Mouse (Mus musculus): ENCODE measurements at regions not wholly inside any gene's neighbourhood (a gene's known extent, or its start where the extent isn't known, plus 50 kb on each side); places are given as distances from the start of the nearest gene placed in this dataset.
A peak's percentile ranks its signal among the peaks of the same experiment; 100 is the strongest.

DNA sequence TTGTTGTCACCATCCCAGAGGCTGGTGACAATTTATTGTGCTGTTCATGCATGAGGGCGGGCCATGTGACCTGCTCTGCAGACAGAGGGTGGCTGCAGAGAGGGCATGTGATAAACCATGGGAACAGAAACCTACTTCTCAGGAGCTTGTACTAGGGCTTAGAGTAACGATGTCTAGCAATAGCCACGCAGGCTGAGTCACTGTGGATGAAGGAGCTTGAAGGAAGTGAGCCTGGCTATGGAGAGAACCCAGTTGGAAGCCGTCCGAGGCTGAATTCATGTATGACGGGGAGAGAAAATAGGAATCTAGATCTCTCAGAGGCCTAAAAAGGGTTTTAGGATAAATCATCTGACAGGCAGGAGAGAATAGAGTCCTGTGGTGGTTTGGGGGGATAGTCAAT, 988.0 kb downstream of the 4930447A16Rik start:
- Histone ChIP-seq H3K4me3 (ENCODE audit: low read depth, low read length) (no peak overlapping the region), H3K4me1 (ENCODE audit: insufficient read depth, low read depth, low read length) (no peaks in the 10 kb centered on the region), H3K4me2 (replicated peaks; ENCODE audit: low read depth, low read length) (no peak overlapping the region), H3K9ac (replicated peaks; ENCODE audit: low read depth) (no peak overlapping the region), H3K36me3 (ENCODE audit: insufficient read depth, low read length) (no peaks in the 10 kb centered on the region), H3K27me3 (replicated peaks; ENCODE audit: insufficient read depth, low read length) (no peaks in the 10 kb centered on the region), H3K27ac (ENCODE audit: low read length) (no peak overlapping the region), H3K9me3 (ENCODE audit: low read length) (no peaks in the 10 kb centered on the region)
- ATAC-seq, result no peak
- 92% methylated on average over 6 of the region's 6 CpGs for WGBS
- no peak for DNase-seq (ENCODE audit: low spot score)
- TF ChIP-seq EP300 (IDR thresholded peaks at IDR 0.05), result no peak
- no peak for TF ChIP-seq CTCF (IDR thresholded peaks at IDR 0.05)

GRCm38 (mm10) chr15:38414318-38415090, 989.1 kb downstream of the 4930447A16Rik start:
- Histone ChIP-seq H3K27ac (ENCODE audit: low read length) (no peak overlapping the region; the same call in 1 of the 2 replicates), H3K9ac (replicated peaks; ENCODE audit: low read depth) (no peak overlapping the region), H3K9me3 (ENCODE audit: low read length) (no peaks in the 10 kb centered on the region), H3K4me2 (replicated peaks; ENCODE audit: low read depth, low read length) (no peak overlapping the region), H3K36me3 (ENCODE audit: insufficient read depth, low read length) (no peaks in the 10 kb centered on the region), H3K27me3 (replicated peaks; ENCODE audit: insufficient read depth, low read length) (no peaks in the 10 kb centered on the region), H3K4me1 (ENCODE audit: insufficient read depth, low read depth, low read length) (no peaks in the 10 kb centered on the region), H3K4me3 (ENCODE audit: low read depth, low read length) (no peak overlapping the region)
- 59% methylated on average over 8 of the region's 8 CpGs for WGBS
- DNase-seq (ENCODE audit: low spot score) (peak; percentile 58), ATAC-seq (peak; percentile 57; the same call in 1 of the 2 replicates)
- no peak for TF ChIP-seq EP300 (IDR thresholded peaks at IDR 0.05)
- TF ChIP-seq CTCF (IDR thresholded peaks at IDR 0.05), result no peak

DNA sequence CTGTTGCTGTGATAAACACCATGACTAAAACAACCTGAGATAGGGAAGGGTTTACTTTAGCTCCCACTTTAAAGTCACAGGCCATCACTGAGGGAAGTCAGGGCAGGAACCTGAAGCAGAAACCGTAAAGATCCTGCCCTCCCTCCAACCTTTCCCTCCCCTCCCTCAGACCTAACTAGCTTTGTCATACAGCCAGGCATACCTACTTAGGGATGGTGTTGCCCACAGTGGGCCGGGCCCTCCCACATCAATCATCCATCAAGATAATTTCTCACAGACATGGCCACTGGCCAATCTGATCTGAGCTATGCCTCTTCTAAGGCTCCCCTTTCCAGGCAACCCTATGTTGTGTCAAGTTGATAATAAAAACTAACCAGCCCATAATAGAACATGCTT, 989.7 kb downstream of the 4930447A16Rik start:
- Histone ChIP-seq H3K27me3 (replicated peaks; ENCODE audit: insufficient read depth, low read length) (no peaks in the 10 kb centered on the region), H3K36me3 (ENCODE audit: insufficient read depth, low read length) (no peaks in the 10 kb centered on the region), H3K9me3 (ENCODE audit: low read length) (no peaks in the 10 kb centered on the region), H3K4me3 (ENCODE audit: low read depth, low read length) (no peak overlapping the region), H3K4me1 (ENCODE audit: insufficient read depth, low read depth, low read length) (peaks cover under 1% of the 10 kb centered on the region; the same call in 1 of the 2 replicates), H3K9ac (replicated peaks; ENCODE audit: low read depth) (no peak overlapping the region), H3K4me2 (replicated peaks; ENCODE audit: low read depth, low read length) (no peak overlapping the region), H3K27ac (ENCODE audit: low read length) (no peak overlapping the region)
- ATAC-seq, result no peak
- 32% methylated on average over 2 of the region's 2 CpGs for WGBS
- TF ChIP-seq CTCF (IDR thresholded peaks at IDR 0.05), result no peak
- TF ChIP-seq EP300 (IDR thresholded peaks at IDR 0.05), result no peak
- no peak for DNase-seq (ENCODE audit: low spot score)

DNA sequence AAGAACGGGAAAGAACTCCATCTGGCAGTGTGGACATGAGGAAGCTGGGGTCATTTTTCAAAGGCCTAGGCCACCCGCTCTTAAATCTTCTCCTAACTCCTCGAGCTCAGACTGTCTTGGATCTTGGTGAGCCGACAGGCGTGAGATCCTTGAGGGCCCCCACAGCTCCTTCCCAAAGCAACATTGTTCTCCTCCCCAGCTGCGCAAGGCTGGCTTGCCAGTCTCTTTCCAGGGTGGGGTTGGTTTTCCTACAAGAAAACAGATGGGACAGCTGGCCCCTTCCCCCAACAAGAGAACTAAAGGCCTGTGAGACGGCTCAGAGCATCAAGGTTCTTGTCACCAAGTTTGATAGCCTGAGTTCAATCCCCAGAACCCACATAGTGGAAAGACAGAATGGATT, 994.3 kb downstream of the 4930447A16Rik start:
- 61% methylated on average over 7 of the region's 7 CpGs for WGBS
- Histone ChIP-seq H3K4me1 (ENCODE audit: insufficient read depth, low read depth, low read length) (peaks cover 12% of the 10 kb centered on the region), H3K9me3 (ENCODE audit: low read length) (no peaks in the 10 kb centered on the region), H3K4me2 (replicated peaks; ENCODE audit: low read depth, low read length) (no peak overlapping the region), H3K4me3 (ENCODE audit: low read depth, low read length) (no peak overlapping the region), H3K27ac (ENCODE audit: low read length) (no peak overlapping the region), H3K27me3 (replicated peaks; ENCODE audit: insufficient read depth, low read length) (no peaks in the 10 kb centered on the region), H3K36me3 (ENCODE audit: insufficient read depth, low read length) (no peaks in the 10 kb centered on the region), H3K9ac (replicated peaks; ENCODE audit: low read depth) (no peak overlapping the region)
- ATAC-seq (no peak), DNase-seq (ENCODE audit: low spot score) (no peak)
- TF ChIP-seq CTCF (IDR thresholded peaks at IDR 0.05) (no peak), EP300 (IDR thresholded peaks at IDR 0.05) (no peak)

DNA sequence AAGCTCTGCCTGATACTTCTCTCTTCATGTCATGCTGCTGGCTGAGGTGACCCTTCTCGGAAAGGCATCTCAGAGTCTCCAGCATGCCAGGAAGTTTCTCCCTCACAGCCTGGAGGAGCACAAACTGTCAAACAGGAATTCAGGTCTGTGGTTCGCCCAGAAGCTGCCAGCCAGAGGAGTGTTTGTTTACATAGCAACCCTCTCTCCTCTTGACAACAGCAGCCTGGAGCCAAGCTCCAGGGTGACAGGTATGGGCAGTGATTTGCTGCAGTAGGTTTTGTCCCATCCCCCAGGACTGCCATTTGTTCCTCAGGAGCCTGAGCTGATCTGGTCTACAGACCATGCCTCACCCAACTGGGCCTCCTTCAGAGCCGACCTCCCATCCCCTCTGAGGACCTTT, 995.4 kb downstream of the 4930447A16Rik start:
- Histone ChIP-seq H3K9ac (replicated peaks; ENCODE audit: low read depth) (no peak overlapping the region), H3K27ac (ENCODE audit: low read length) (0 out of 2 replicates have a peak overlapping the region, but pooled peaks have one; percentile 54), H3K27me3 (replicated peaks; ENCODE audit: insufficient read depth, low read length) (no peaks in the 10 kb centered on the region), H3K4me3 (ENCODE audit: low read depth, low read length) (no peak overlapping the region), H3K4me1 (ENCODE audit: insufficient read depth, low read depth, low read length) (peaks cover 12% of the 10 kb centered on the region), H3K9me3 (ENCODE audit: low read length) (no peaks in the 10 kb centered on the region), H3K4me2 (replicated peaks; ENCODE audit: low read depth, low read length) (no peak overlapping the region), H3K36me3 (ENCODE audit: insufficient read depth, low read length) (no peaks in the 10 kb centered on the region)
- TF ChIP-seq CTCF (IDR thresholded peaks at IDR 0.05), result no peak
- peak; percentile 52; the same call in 1 of the 2 replicates for TF ChIP-seq EP300 (IDR thresholded peaks at IDR 0.05)
- WGBS, result 7% methylated on average over 3 of the region's 3 CpGs
- DNase-seq (ENCODE audit: low spot score) (peak; percentile 79), ATAC-seq (peak; percentile 92)

- Histone ChIP-seq H3K27ac (ENCODE audit: low read length) (no peak overlapping the region), H3K4me3 (ENCODE audit: low read depth, low read length) (no peak overlapping the region), H3K9me3 (ENCODE audit: low read length) (no peaks in the 10 kb centered on the region), H3K36me3 (ENCODE audit: insufficient read depth, low read length) (no peaks in the 10 kb centered on the region), H3K4me2 (replicated peaks; ENCODE audit: low read depth, low read length) (no peak overlapping the region), H3K9ac (replicated peaks; ENCODE audit: low read depth) (no peak overlapping the region), H3K27me3 (replicated peaks; ENCODE audit: insufficient read depth, low read length) (no peaks in the 10 kb centered on the region), H3K4me1 (ENCODE audit: insufficient read depth, low read depth, low read length) (peaks cover 12% of the 10 kb centered on the region)
- no peak for DNase-seq (ENCODE audit: low spot score)
- ATAC-seq, result no peak
- TF ChIP-seq EP300 (IDR thresholded peaks at IDR 0.05) (no peak), CTCF (IDR thresholded peaks at IDR 0.05) (no peak)
- 67% methylated on average over 6 of the region's 6 CpGs for WGBS
Measured at GRCm38 (mm10) chr15:38422741-38423140, 997.4 kb downstream of the 4930447A16Rik start.

Measured in lung, postnatal 0 days (tissue).